Mouse (Mus musculus) lung, postnatal 10 days (tissue): Measurements from ENCODE around the gene Slc13a4.
A peak's percentile ranks its signal among the peaks of the same experiment; 100 is the strongest.

Experiments used
- DNase-seq: peaks from one replicate; pipeline ENCODE4 v3.0.0; 2021

Slc13a4 gene

GRCm38 (mm10) chr6:35298323-35298722 lies 9.6 kb downstream of the Slc13a4 start:
- DNase-seq: no peak

DNA sequence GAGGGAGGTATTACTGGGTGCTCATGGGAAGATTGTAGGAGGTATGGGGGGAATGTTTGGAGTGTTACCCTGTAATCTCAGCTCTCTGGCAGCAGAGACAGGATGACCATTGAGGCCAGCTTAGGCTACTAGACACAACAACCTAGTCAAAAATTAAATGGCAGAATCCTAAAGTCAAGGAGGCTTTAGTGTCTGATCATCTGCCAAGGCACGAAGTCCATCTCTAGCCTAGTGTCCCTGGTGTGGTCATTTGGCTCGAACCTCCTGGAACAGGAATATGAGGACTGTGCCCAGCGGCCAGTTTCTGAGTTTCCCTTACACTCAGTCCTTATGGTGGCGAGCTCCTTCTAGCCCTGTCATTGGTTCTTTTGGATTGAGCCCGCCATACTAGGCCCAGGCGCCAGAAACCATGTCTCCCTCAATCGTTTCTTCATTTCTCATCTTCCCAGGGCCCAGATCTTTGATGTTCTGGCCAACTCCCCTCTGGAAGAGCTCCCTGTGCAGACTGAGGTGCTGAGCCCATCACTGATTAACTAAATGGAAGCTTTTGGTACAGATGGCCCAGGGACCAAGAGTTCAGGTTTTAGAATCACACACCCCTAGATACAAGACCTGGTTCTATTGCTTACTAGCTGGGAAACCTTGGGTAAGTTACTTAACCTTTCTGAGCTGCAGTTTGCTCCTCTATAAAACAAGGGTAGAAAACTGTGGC lies 10.3 kb downstream of the Slc13a4 start:
- DNase-seq: no peak

DNA sequence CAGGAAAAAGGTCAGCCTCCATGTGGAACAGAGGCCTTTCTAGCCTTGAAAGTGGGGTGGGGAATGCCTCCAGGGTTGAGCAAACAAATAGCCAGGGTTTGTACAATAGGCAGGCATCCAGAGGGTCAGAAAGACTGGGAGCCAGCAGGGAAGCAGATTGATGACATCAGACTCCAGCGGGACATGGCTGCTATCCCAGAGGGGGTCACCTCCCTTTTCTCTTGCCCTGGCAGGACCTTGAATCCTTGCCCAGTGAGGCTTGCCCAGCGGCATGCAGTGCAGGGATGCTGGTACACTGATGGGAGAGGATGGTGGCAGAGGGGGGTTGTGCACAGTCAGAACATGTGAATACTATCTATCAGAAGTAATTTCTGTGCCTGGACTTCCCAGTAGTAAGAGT lies 10.9 kb downstream of the Slc13a4 start:
- DNase-seq: peak; percentile 53

GRCm38 (mm10) chr6:35294964-35295363 lies 13.0 kb downstream of the Slc13a4 start:
- no peak for DNase-seq

- no peak for DNase-seq
Measured at GRCm38 (mm10) chr6:35289676-35290075, 18.3 kb downstream of the Slc13a4 start.

- no peak for DNase-seq
Measured at GRCm38 (mm10) chr6:35288920-35289319, 19.0 kb downstream of the Slc13a4 start.

DNA sequence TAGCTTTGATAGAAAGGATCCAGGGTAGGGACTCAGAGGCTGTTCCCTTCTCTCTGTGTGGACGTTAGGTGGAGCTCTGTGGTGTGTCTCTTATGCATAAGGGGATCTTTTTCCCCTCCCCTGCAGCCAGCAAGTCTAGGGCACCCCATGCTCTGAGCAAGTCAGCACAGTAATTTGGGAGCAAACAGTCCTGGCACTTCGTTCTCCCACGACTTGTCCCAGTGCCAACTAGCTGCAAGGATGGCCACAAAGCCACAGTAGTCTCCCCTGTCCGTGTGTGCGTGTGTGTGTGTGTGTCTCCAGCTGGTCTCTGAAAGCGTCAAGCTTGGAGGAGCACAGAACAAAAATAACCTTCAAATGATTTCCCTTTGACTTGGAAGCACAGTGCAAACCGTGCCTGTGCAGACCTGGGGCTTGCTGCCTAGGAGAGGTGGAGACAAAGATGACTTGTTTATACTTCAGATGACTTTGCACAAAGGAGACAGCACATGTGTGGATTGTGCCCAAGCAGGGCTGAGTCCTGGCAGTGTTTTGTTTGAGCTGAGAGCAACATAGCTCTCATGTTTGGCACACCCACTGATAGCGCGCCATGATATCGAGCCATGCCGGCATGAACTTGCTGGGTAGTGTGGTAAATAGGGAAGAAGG lies 19.7 kb downstream of the Slc13a4 start:
- peak; percentile 67 for DNase-seq

DNA sequence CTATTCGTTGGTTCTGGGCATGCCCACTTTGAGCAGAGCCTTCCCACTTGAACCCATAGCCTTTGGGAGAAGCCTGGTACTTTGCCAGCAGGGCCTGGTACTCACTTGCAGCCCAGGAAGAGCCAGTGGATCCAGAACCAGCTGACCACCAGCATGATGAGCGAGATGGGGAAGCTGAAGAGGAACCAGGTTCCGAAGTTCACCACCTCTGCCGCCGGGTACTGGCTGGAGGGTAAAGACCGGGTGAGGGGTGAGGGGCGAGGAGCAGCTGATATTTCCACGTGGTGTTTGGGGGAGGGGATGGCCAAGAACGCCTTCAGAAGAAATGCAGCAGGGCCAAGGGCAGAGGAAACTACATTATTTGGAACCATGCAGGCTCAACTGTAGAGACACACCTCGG lies 28.6 kb downstream of the Slc13a4 start:
- DNase-seq: no peak

DNA sequence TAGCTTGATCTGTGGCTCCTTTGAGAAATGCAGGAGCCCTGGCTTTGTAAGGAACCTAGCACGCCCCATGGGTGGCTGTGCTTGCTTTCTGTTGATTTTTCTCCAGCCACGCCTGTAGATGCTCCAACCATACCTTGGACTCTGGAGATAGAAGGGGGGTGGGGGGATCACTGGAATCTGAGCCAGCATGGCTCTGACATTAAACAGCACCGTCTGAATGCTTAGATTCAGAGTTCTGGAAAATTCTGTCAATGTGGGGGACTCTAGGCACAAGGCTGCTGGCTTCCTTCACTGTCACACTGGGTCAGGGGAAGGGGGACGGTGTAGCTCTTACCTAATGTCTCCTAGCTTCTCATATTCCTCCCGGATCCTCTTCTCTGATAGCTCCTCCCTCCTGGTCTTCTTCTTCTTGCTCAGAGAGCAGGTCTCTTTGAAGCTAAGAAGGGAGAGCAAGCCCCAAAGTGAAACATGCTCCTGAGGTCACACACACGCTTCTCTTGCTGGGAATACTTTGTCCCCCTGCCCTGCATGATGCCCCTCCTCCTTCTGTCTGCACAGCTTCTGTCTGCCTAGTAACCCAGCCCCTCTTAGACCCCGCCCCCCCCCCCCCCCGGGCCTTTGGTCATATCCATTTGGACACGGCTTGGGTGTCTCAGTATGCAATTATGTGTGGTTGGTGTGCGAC lies 29.9 kb downstream of the Slc13a4 start:
- no peak for DNase-seq

- DNase-seq: peak; percentile 34
Measured at GRCm38 (mm10) chr6:35273391-35274082, 34.4 kb downstream of the Slc13a4 start.

- no peak for DNase-seq
Measured at GRCm38 (mm10) chr6:35271868-35272765, 35.8 kb downstream of the Slc13a4 start.

DNA sequence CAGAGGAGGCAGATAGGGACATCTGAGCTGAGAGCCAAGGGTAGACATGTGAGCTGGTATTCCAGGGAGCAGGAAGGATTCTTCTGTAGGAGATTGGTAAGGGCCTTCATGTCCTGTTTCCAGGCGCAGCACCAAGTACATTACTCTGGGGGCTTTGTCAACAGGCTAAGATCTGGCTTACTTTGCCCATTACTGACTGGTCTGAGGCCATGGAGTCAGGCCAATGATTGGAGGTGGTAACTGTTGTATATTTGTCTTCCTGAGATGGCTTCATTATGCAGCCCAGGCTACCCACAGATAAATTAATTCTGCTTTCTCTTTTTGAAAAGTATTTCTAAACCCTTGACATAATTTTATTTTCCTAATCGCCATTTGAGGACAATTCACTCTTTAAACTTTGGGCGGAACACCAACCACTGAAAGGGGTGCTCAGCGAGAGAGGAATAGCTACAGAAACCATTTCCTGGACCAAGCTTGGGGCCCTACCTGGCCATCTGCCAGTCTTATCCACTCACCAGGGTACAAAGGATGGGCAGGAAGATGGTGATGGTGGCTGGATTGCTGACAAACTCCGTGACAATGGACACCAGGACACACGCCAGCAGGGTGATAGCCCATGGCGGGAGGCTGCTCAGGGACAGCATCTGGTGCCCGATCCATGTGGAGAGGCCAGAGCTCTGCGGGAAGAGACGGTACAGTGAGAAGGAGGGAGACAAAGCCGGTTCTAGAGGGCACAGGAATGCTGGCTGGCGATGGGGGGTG lies 36.7 kb downstream of the Slc13a4 start:
- DNase-seq: peak; percentile 43

DNA sequence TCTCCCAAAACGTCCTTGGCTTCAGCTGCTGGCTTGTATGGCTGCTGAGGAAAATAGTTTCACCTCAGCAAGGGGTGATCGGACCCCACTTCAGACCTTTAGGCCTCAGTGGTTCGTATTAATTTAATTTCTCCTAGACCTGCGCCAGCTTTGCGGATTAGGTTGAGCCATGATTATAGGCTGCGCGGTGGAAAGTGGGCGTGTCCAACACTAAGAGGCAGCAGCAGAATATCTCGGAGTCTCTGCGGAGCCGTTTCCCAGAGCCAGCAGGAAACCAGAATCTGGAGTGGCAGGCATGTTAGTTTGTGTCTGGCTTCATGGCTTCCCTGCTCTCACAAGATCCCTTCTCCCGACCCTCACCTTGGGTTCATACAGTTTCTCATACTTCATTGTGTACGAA lies 38.3 kb downstream of the Slc13a4 start:
- no peak for DNase-seq

DNA sequence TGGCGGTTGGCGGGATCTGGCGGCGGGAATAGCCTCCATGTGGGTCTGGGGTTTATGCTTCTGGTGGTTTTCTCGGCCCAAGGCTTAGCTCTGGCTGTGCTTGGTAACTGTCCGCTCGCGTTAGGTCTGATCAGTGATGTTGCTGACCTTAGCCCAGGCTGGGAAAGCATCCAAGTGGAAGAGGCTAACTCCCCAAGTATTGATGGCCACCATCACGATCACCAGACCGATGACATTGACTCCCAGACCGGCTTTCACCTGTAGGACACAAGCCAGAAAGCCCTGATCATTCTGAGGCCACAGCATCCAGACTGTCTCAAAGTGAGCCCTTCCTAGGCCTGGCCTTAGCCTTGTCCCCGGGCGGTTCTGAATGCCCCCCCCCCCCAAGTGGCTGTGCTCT lies 39.2 kb downstream of the Slc13a4 start:
- no peak for DNase-seq

- no peak for DNase-seq
Measured at GRCm38 (mm10) chr6:35265580-35266278, 42.2 kb downstream of the Slc13a4 start.

- DNase-seq: no peak
Measured at GRCm38 (mm10) chr6:35260531-35260930, 47.4 kb downstream of the Slc13a4 start.

GRCm38 (mm10) chr6:35259526-35259925 lies 48.4 kb downstream of the Slc13a4 start:
- no peak for DNase-seq

GRCm38 (mm10) chr6:35258922-35259321 lies 49.0 kb downstream of the Slc13a4 start:
- no peak for DNase-seq

- DNase-seq: no peak
Measured at GRCm38 (mm10) chr6:35257626-35258190, 50.2 kb downstream of the Slc13a4 start.

- peak; percentile 78 for DNase-seq
Measured at GRCm38 (mm10) chr6:35256691-35257090, 51.2 kb downstream of the Slc13a4 start.

DNA sequence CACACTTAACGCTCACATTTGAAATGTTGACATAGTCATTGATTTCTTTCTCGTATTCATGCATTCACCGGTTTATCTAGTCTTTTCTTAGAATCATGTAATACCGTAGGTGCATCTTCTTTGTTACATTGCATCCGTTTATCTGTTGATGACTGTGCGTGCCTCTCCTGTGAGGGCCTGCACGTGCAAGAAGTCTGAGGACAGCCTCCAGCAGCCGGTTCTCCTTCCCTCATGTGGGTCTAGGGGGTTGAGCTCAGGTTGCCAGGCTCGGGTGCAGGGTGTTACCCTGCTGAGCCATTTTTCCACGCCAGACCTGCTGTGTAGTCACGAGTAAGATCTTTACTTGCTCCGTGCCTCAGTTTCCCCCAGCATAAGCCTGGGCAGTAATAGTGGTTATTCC lies 52.9 kb downstream of the Slc13a4 start:
- no peak for DNase-seq
